Mouse (Mus musculus): ENCODE measurements around the gene Tnfrsf23. TPM values are rescaled to one million over a fixed set of nuclear protein-coding genes. Genes with fewer than 3 reads are reported as not detected.
"Not testable (repeated sequence)": the region's sequence is repeated elsewhere in the genome, so short reads cannot be mapped to it uniquely, and the experiment has no call there.

Gene Tnfrsf23
- total RNA-seq (2021) = 1 to 10 TPM; 1.3 to 1.6 TPM
- long read RNA-seq, experiment 1 = 0 reads
- long read RNA-seq, experiment 2 = 0 reads

- DNase-seq (ENCODE audit: low spot score in 2 of 2) = peak; percentile 41 to 77
Observed at GRCm38 (mm10) chr7:143685359-143686067, at the start of gene Tnfrsf23. Tnfrsf23 (minus strand) TSS chr7:143685872.

GRCm38 (mm10) chr7:143733746-143734145 is 48.1 kb upstream of the Tnfrsf23 start:
- DNase-seq (ENCODE audit: low spot score in 2 of 2) = no peak

GRCm38 (mm10) chr7:143729886-143730285 is 44.2 kb upstream of the Tnfrsf23 start:
- DNase-seq (ENCODE audit: low spot score in 2 of 2) = no peak

GRCm38 (mm10) chr7:143726396-143726795 is 40.7 kb upstream of the Tnfrsf23 start:
- DNase-seq (ENCODE audit: low spot score in 2 of 2) = no peak

GRCm38 (mm10) chr7:143723841-143724240 is 38.2 kb upstream of the Tnfrsf23 start:
- no peak for DNase-seq (ENCODE audit: low spot score in 2 of 2)

GRCm38 (mm10) chr7:143722646-143723045 is 37.0 kb upstream of the Tnfrsf23 start:
- DNase-seq (ENCODE audit: low spot score in 2 of 2) = peak; percentile 43 to 54

DNA sequence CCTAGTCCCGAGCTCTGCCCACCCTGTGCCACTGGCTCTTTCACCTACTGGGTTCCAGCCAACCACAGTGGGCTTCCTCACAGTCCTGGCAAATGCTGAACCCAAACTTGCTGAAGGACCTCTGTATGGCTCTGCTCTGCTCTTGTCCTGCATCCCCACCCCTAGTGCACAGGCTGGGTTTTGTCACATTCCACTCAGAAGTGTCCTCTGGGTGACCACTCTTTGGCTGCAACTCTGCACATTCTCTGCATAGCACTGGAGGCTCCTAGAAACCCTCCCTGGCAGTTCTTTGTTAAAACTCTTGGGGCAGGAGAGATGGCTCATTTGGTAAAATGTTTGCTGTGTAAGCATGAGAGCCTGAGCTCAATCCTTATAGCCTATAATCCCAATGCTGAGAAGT is 32.1 kb upstream of the Tnfrsf23 start:
- DNase-seq (ENCODE audit: low spot score in 2 of 2) = no peak

GRCm38 (mm10) chr7:143713421-143713820 is 27.7 kb upstream of the Tnfrsf23 start:
- no peak for DNase-seq (ENCODE audit: low spot score in 2 of 2)

- DNase-seq (ENCODE audit: low spot score in 2 of 2) = no peak
Observed at GRCm38 (mm10) chr7:143712771-143713348, 27.2 kb upstream of the Tnfrsf23 start.

DNA sequence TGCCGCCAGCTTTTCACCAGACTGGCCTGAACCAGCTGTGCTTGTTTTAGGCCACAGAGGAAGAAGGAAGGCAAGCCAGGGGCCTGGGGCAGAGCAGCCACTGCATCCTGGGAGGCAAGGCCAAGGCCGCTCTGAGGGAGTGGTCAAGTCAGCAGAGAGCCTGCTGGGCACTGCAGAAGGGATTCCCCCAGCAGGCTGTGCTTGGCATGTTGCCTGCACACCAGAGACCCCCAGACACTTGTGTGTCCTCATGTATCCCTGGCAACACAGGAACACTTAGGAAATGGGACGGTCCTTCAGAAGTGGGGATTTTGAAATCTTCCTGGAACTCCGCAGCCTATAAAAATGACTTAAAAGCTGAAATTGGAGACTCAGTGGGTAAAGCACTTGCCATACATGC is 26.4 kb upstream of the Tnfrsf23 start:
- no peak for DNase-seq (ENCODE audit: low spot score in 2 of 2)

DNA sequence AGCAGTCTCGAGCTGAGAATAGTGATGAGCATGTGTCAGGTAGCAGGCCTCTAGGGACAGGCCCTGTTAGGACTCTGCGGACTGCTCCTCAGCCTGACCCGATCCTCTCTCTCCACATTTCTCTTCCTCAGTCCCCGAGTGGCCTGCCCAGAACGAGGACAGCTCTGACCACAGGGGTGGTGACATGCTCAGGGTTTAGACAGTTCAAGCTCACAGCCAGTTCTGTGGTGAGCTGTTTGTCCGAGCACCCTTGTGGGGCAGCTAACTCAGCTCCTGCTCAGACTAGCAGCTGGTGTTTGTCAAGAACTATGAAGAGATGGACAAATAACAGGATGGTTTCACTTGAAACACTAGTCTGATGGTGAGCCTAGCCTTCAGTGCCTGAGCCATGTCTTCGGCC is 25.7 kb upstream of the Tnfrsf23 start:
- DNase-seq (ENCODE audit: low spot score in 2 of 2) = no peak

DNA sequence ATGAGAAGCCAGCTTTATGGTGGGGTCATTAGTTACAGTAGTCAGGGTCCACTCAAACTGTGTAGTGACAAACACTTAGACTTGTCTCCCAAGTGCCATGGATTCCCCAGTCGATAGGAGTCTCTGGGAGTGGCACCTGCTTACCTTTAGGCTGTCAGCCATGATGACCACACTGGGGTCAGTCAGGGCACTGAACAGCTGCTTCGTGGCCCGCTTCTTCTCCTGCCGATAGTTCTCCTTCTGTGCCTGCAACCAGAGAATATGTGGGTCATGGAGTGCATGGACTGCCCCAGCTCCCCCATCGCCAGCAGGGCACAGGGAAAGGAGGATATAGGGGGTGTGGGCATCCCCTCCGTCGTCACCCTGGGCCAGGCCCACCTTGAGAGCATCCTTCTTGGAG is 23.7 kb upstream of the Tnfrsf23 start:
- DNase-seq (ENCODE audit: low spot score in 2 of 2) = no peak

- DNase-seq (ENCODE audit: low spot score in 2 of 2) = peak; percentile 91 to 95
Observed at GRCm38 (mm10) chr7:143706697-143707438, 21.2 kb upstream of the Tnfrsf23 start.

DNA sequence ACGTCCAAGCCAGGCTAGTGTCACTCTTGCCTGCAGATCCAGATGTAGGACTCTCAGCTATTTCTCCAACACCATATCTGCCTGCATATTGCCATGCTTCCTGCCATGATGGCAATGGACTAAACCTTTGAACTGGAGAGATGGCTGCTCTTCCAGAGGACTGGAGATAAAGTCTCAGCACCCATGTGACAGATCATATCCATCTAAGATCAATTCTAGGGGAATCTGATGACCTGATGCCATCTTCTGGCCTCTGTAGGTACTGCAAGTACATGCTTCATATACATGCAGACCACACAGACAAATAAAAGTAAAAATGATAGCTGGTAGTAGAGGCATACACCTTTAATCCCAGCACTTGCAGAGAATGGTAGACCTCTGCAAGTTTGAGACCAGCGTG is 10.5 kb upstream of the Tnfrsf23 start:
- no peak for DNase-seq (ENCODE audit: low spot score in 2 of 2)

- DNase-seq (ENCODE audit: low spot score in 2 of 2) = no peak
Observed at GRCm38 (mm10) chr7:143694550-143694949, 8.9 kb upstream of the Tnfrsf23 start.

GRCm38 (mm10) chr7:143692746-143693510 is 7.3 kb upstream of the Tnfrsf23 start:
- no peak for DNase-seq (ENCODE audit: low spot score in 2 of 2)

DNA sequence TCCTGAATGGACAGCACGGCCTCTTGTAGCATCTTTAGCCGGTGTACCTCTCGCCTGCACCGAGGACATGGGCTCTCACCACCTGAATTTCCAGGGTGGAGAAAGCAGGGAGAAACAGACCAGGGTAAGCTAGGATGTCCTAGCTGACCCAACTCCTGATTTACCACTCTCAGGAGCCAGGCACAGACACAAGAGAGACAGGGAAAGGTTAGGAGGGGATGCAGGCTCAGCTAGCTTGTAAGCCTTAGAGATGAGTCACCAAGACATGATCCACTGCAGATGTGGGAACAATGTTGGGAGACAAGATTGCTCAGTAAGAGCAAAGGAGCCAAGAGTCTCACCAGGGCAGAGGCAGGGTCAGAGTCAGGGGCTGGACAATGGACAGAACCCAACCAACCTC is 6.2 kb upstream of the Tnfrsf23 start:
- no peak for DNase-seq (ENCODE audit: low spot score in 2 of 2)

DNA sequence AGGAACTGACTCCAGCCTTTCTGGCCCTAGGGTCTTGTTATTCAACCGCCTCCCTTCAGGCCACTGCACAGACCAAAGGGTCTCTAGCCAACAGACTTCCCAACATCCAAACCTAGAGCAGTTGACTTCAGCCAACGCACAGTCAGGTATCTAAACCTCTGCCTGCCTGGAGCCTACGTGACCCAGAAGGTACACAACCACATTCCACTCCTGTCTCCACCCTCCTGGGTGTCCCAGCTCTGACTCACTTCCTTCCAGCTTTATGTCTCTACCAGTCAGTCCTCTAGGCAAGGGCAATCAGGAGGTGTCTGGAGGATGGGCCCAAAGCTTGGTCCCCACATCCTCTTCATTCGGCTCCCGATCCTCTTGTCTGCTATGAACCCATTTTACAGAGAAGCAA is 5.5 kb upstream of the Tnfrsf23 start:
- DNase-seq (ENCODE audit: low spot score in 2 of 2) = no peak

- DNase-seq (ENCODE audit: low spot score in 2 of 2) = no peak
Observed at GRCm38 (mm10) chr7:143689946-143690345, 4.3 kb upstream of the Tnfrsf23 start.

GRCm38 (mm10) chr7:143689481-143689880 is 3.8 kb upstream of the Tnfrsf23 start:
- DNase-seq (ENCODE audit: low spot score in 2 of 2) = no peak

GRCm38 (mm10) chr7:143686676-143687075 is 1.0 kb upstream of the Tnfrsf23 start:
- DNase-seq (ENCODE audit: low spot score in 2 of 2) = not testable (repeated sequence)

Data from layer of hippocampus, postnatal 14 days (tissue).